Mouse (Mus musculus) kidney, postnatal 14 days (tissue): ENCODE results near the gene Grk3.

Experiments
- DNase-seq: peaks from one replicate; pipeline ENCODE4 v3.0.0; 2022; ENCODE audit warnings: mixed read lengths

Gene Grk3

GRCm38 (mm10) chr5:113015236-113016061 is at the start of gene Grk3:
TSS of gene Grk3 (minus strand) at chr5:113015791.
- peak; percentile 86 for DNase-seq

GRCm38 (mm10) chr5:113054308-113054707 is 38.7 kb upstream of the Grk3 start:
- DNase-seq: peak; percentile 83

GRCm38 (mm10) chr5:113050581-113051185 is 35.1 kb upstream of the Grk3 start:
- peak; percentile 18 for DNase-seq

GRCm38 (mm10) chr5:113049876-113050275 is 34.3 kb upstream of the Grk3 start:
- DNase-seq: no peak

- no peak for DNase-seq
Measured at GRCm38 (mm10) chr5:113045511-113046273, 30.1 kb upstream of the Grk3 start.

GRCm38 (mm10) chr5:113043531-113043930 is 27.9 kb upstream of the Grk3 start:
- DNase-seq: no peak

GRCm38 (mm10) chr5:113041567-113042071 is 26.0 kb upstream of the Grk3 start:
- DNase-seq: peak; percentile 65

GRCm38 (mm10) chr5:113040776-113041175 is 25.2 kb upstream of the Grk3 start:
- DNase-seq: peak; percentile 14

GRCm38 (mm10) chr5:113038601-113039000 is 23.0 kb upstream of the Grk3 start:
- DNase-seq: no peak

GRCm38 (mm10) chr5:113035094-113036047 is 19.8 kb upstream of the Grk3 start:
- no peak for DNase-seq

GRCm38 (mm10) chr5:113031201-113031754 is 15.7 kb upstream of the Grk3 start:
- DNase-seq: no peak

GRCm38 (mm10) chr5:113030082-113030481 is 14.5 kb upstream of the Grk3 start:
- peak; percentile 40 for DNase-seq

GRCm38 (mm10) chr5:113026706-113027105 is 11.1 kb upstream of the Grk3 start:
- DNase-seq: no peak

GRCm38 (mm10) chr5:113024154-113024764 is 8.7 kb upstream of the Grk3 start:
- DNase-seq: peak; percentile 73

GRCm38 (mm10) chr5:113018190-113018589 is 2.6 kb upstream of the Grk3 start:
- no peak for DNase-seq

GRCm38 (mm10) chr5:113017004-113017403 is 1.4 kb upstream of the Grk3 start:
- DNase-seq: no peak

- DNase-seq: peak; percentile 62
Measured at GRCm38 (mm10) chr5:113014808-113015235, 769 bp downstream of the Grk3 start.

- peak; percentile 18 for DNase-seq
Measured at GRCm38 (mm10) chr5:113014111-113014807, 1.3 kb downstream of the Grk3 start.

GRCm38 (mm10) chr5:113011926-113012325 is 3.7 kb downstream of the Grk3 start:
- DNase-seq: no peak

- no peak for DNase-seq
Measured at GRCm38 (mm10) chr5:113009183-113009820, 6.3 kb downstream of the Grk3 start.
